Mouse (Mus musculus): ENCODE results near the gene Gbe1.

DNA sequence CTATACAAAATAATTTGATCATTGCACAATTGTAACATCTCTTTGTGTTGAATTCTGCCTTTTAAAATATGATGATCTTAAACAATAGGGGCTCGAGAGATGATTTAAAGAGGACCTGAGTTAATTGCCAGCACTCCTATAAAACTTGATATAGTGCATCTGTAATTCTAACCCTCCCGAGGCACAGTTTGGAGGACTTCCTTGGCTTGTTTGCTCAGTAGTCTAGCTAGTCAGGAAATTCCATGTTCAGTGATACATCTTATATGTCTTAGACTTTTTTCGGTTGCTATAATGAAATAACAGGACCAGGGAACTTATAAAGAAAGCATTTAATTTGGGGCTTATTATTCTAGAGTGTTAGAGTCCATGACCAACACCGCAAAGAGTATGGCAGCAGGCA is 162.4 kb downstream of the Gbe1 start:
- TF ChIP-seq CTCF (IDR thresholded peaks at IDR 0.05; ENCODE audit: borderline replicate concordance, insufficient read depth, low read length), result no peak
- TF ChIP-seq POLR2A (IDR thresholded peaks at IDR 0.05; ENCODE audit: low read depth, low read length), result no peak
